Mouse (Mus musculus): ENCODE data around the gene Osbpl9. TPM values are rescaled to one million over a fixed set of nuclear protein-coding genes. Genes with fewer than 3 reads are reported as not detected.

The Osbpl9 gene
- polyA plus RNA-seq, 1 experiment from 2014 or later, result 65.8 TPM

DNA sequence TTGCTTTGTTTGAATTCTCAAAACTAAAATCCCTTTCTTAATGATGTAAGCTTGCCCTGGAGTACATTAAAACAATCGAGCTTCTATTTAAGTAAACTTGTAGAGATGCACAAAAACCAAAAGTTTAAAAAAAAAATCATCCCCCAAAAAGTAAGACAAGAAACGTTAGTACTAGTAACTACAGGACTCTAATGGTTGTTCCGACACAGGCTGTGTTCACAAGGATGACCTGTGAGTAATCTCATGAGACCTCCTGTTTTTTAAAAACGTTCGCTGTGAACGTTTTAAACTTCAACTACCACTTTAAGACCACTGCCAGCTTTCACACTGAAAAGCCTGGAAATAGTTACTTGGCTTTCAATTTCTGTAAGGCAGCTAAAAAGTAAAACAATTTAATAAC lies 85.1 kb downstream of the Osbpl9 start:
- Histone ChIP-seq H3K27ac (ENCODE audit: low read length) (no peak overlapping the region), H3K9me3 (replicated peaks; ENCODE audit: control insufficient read depth, low read length) (no peaks in the 10 kb centered on the region), H3K4me2 (ENCODE audit: low read depth, low read length) (peak overlapping the region; percentile 75), H3K4me3 (replicated peaks; ENCODE audit: low read length) (peak overlapping the region; percentile 68), H3K36me3 (ENCODE audit: control insufficient read depth, insufficient read depth, low read length) (no peaks in the 10 kb centered on the region), H3K9ac (ENCODE audit: low read length) (no peak overlapping the region; the same call in 1 of the 2 replicates), H3K27me3 (ENCODE audit: control insufficient read depth, insufficient read depth, low read length) (no peaks in the 10 kb centered on the region), H3K4me1 (ENCODE audit: control insufficient read depth, insufficient read depth, low read length) (peaks cover 18% of the 10 kb centered on the region)
- no peak for ATAC-seq (ENCODE audit: insufficient read depth, low FRiP score)
- WGBS, result 14% methylated on average over 6 of the region's 6 CpGs

GRCm38 (mm10) chr4:109116494-109116893 lies 85.6 kb downstream of the Osbpl9 start:
- Histone ChIP-seq H3K4me2 (ENCODE audit: low read depth, low read length) (peak overlapping the region; percentile 75), H3K9me3 (replicated peaks; ENCODE audit: control insufficient read depth, low read length) (no peaks in the 10 kb centered on the region), H3K4me1 (ENCODE audit: control insufficient read depth, insufficient read depth, low read length) (peaks cover 18% of the 10 kb centered on the region), H3K27ac (ENCODE audit: low read length) (no peak overlapping the region), H3K4me3 (replicated peaks; ENCODE audit: low read length) (no peak overlapping the region), H3K27me3 (ENCODE audit: control insufficient read depth, insufficient read depth, low read length) (no peaks in the 10 kb centered on the region), H3K36me3 (ENCODE audit: control insufficient read depth, insufficient read depth, low read length) (no peaks in the 10 kb centered on the region), H3K9ac (ENCODE audit: low read length) (no peak overlapping the region)
- ATAC-seq (ENCODE audit: insufficient read depth, low FRiP score), result no peak
- WGBS, result 46% methylated on average over 3 of the region's 3 CpGs

DNA sequence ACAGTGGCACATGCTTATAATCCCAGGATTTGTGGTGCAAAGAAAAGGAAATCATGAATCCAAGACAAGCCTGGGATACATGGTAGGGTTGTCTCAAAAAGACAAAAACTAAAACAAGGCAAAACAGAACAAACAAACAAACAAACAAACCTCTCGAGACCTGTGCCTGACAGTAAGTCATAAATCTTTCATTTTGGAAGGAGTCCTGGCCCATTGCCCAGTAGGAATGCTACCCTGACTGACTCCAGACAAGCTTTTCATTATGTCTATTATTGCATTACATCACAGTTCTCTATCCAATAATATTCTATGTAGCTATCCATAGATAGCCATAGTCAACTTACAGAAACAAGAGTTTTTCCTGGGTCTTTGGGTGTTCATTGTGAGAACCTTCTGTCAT lies 86.3 kb downstream of the Osbpl9 start:
- Histone ChIP-seq H3K27me3 (ENCODE audit: control insufficient read depth, insufficient read depth, low read length) (no peaks in the 10 kb centered on the region), H3K4me1 (ENCODE audit: control insufficient read depth, insufficient read depth, low read length) (peaks cover 18% of the 10 kb centered on the region), H3K36me3 (ENCODE audit: control insufficient read depth, insufficient read depth, low read length) (no peaks in the 10 kb centered on the region), H3K9ac (ENCODE audit: low read length) (no peak overlapping the region), H3K4me3 (replicated peaks; ENCODE audit: low read length) (no peak overlapping the region), H3K4me2 (ENCODE audit: low read depth, low read length) (no peak overlapping the region), H3K27ac (ENCODE audit: low read length) (no peak overlapping the region), H3K9me3 (replicated peaks; ENCODE audit: control insufficient read depth, low read length) (no peaks in the 10 kb centered on the region)
- 35% methylated on average over 1 of the region's 1 CpGs for WGBS
- no peak for ATAC-seq (ENCODE audit: insufficient read depth, low FRiP score)

DNA sequence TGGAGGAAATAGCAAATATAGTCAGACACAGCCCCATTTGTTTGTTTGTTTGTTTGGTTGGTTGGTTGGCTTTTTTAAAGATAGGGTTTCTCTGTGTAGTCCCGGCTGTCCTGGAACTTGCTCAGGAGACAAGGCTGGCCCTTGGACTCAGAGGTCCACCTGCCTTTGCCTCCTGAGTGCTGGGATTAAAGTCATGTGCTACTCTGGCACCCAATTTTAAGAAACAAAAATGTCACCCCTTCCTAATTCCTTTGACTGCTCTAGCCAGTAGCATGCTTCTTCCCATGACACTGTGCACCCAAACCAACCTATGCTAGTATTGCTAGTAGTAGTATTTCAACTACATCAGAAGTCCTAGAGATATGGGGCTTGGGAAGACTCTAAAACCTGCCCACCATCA lies 87.8 kb downstream of the Osbpl9 start:
- Histone ChIP-seq H3K4me2 (ENCODE audit: low read depth, low read length) (no peak overlapping the region), H3K27ac (ENCODE audit: low read length) (no peak overlapping the region), H3K36me3 (ENCODE audit: control insufficient read depth, insufficient read depth, low read length) (no peaks in the 10 kb centered on the region), H3K4me1 (ENCODE audit: control insufficient read depth, insufficient read depth, low read length) (peaks cover 18% of the 10 kb centered on the region), H3K9ac (ENCODE audit: low read length) (no peak overlapping the region), H3K27me3 (ENCODE audit: control insufficient read depth, insufficient read depth, low read length) (no peaks in the 10 kb centered on the region), H3K4me3 (replicated peaks; ENCODE audit: low read length) (no peak overlapping the region), H3K9me3 (replicated peaks; ENCODE audit: control insufficient read depth, low read length) (no peaks in the 10 kb centered on the region)
- WGBS, result 88% methylated on average over 1 of the region's 1 CpGs
- no peak for ATAC-seq (ENCODE audit: insufficient read depth, low FRiP score)

DNA sequence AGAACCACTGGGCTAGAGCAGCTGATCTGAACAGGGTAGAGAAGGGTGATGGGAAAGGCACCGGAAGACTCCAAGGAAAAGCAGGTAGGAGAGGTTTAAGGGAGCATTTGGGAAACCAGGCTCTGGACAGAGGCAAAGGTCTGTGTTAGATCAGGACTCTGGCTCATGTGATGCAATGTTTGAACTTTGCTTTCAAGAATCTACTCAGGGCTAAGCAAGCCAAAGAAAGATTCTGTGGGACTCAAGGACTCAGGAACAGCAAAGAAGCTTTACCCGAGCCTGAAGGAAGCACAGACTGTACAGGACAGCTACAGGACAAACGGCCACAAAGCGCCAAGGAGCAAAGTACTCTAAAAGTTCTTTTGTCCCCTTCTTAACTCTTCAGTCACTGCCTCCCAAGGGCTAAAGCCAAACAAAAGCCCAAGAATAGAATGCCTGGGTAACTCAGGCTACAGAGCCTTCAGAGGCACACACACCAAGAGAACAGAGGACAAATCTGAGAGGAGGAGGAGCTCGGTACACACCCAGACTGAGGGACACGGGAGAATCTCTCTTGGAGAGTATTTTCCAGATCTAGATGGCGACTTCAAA lies 89.1 kb downstream of the Osbpl9 start:
- no peak overlapping the region for H3K4me2 ChIP-seq (ENCODE audit: low read depth, low read length)

GRCm38 (mm10) chr4:109110978-109111377 lies 91.1 kb downstream of the Osbpl9 start:
- no peak overlapping the region for H3K4me3 ChIP-seq (replicated peaks; ENCODE audit: low read length)
- H3K27ac ChIP-seq (ENCODE audit: low read length), result no peak overlapping the region
- no peaks in the 10 kb centered on the region for H3K9me3 ChIP-seq (replicated peaks; ENCODE audit: control insufficient read depth, low read length)
- H3K36me3 ChIP-seq (ENCODE audit: control insufficient read depth, insufficient read depth, low read length), result no peaks in the 10 kb centered on the region
- no peak for ATAC-seq (ENCODE audit: insufficient read depth, low FRiP score)
- H3K4me1 ChIP-seq (ENCODE audit: control insufficient read depth, insufficient read depth, low read length), result peaks cover 16% of the 10 kb centered on the region
- H3K27me3 ChIP-seq (ENCODE audit: control insufficient read depth, insufficient read depth, low read length), result no peaks in the 10 kb centered on the region
- 75% methylated on average over 2 of the region's 2 CpGs for WGBS
- no peak overlapping the region for H3K4me2 ChIP-seq (ENCODE audit: low read depth, low read length)
- H3K9ac ChIP-seq (ENCODE audit: low read length), result no peak overlapping the region

More for the DNA sequence above, 89.1 kb downstream of the Osbpl9 start:
- 57% methylated on average over 7 of the region's 7 CpGs for WGBS
- no peaks in the 10 kb centered on the region for H3K9me3 ChIP-seq (replicated peaks; ENCODE audit: control insufficient read depth, low read length)
- no peak overlapping the region for H3K4me3 ChIP-seq (replicated peaks; ENCODE audit: low read length)
- no peaks in the 10 kb centered on the region for H3K27me3 ChIP-seq (ENCODE audit: control insufficient read depth, insufficient read depth, low read length)
- H3K4me1 ChIP-seq (ENCODE audit: control insufficient read depth, insufficient read depth, low read length), result peaks cover 15% of the 10 kb centered on the region
- H3K27ac ChIP-seq (ENCODE audit: low read length), result no peak overlapping the region
- no peaks in the 10 kb centered on the region for H3K36me3 ChIP-seq (ENCODE audit: control insufficient read depth, insufficient read depth, low read length)
- no peak; the same call in 1 of the 2 replicates for ATAC-seq (ENCODE audit: insufficient read depth, low FRiP score)
- H3K9ac ChIP-seq (ENCODE audit: low read length), result no peak overlapping the region

DNA sequence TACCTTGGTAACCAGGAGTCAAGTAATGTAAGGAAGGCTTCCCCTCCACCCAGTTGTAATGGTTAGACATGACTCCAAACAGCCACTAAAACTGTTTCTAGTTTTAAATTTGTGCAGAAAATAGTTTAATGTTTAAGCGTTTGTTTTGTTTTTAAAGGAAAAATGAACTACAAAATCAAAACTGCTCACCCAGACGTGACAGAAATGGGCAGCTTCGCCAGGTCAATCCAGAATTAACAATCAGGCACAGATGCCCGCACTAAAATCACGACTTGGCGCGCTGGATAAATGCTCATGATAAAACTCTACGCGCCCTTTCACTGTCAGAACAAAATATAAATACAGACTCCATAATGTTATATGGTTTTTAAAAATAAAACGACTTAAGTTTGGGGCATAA lies 92.4 kb downstream of the Osbpl9 start:
- WGBS, result 85% methylated on average over 10 of the region's 10 CpGs
- Histone ChIP-seq H3K9me3 (replicated peaks; ENCODE audit: control insufficient read depth, low read length) (no peaks in the 10 kb centered on the region), H3K27ac (ENCODE audit: low read length) (no peak overlapping the region), H3K4me3 (replicated peaks; ENCODE audit: low read length) (no peak overlapping the region), H3K9ac (ENCODE audit: low read length) (no peak overlapping the region), H3K4me1 (ENCODE audit: control insufficient read depth, insufficient read depth, low read length) (peaks cover 10% of the 10 kb centered on the region; the same call in 1 of the 2 replicates), H3K27me3 (ENCODE audit: control insufficient read depth, insufficient read depth, low read length) (no peaks in the 10 kb centered on the region), H3K4me2 (ENCODE audit: low read depth, low read length) (no peak overlapping the region), H3K36me3 (ENCODE audit: control insufficient read depth, insufficient read depth, low read length) (no peaks in the 10 kb centered on the region)
- no peak for ATAC-seq (ENCODE audit: insufficient read depth, low FRiP score)

- no peaks in the 10 kb centered on the region for H3K36me3 ChIP-seq (ENCODE audit: control insufficient read depth, insufficient read depth, low read length)
- no peak overlapping the region for H3K27ac ChIP-seq (ENCODE audit: low read length)
- H3K9ac ChIP-seq (ENCODE audit: low read length), result no peak overlapping the region
- 78% methylated on average over 6 of the region's 6 CpGs for WGBS
- H3K9me3 ChIP-seq (replicated peaks; ENCODE audit: control insufficient read depth, low read length), result no peaks in the 10 kb centered on the region
- no peaks in the 10 kb centered on the region for H3K27me3 ChIP-seq (ENCODE audit: control insufficient read depth, insufficient read depth, low read length)
- no peak overlapping the region for H3K4me2 ChIP-seq (ENCODE audit: low read depth, low read length)
- ATAC-seq (ENCODE audit: insufficient read depth, low FRiP score), result no peak
- no peak overlapping the region for H3K4me3 ChIP-seq (replicated peaks; ENCODE audit: low read length)
- H3K4me1 ChIP-seq (ENCODE audit: control insufficient read depth, insufficient read depth, low read length), result peaks cover 10% of the 10 kb centered on the region; the same call in 1 of the 2 replicates
Measured at GRCm38 (mm10) chr4:109109012-109109411, 93.1 kb downstream of the Osbpl9 start.

DNA sequence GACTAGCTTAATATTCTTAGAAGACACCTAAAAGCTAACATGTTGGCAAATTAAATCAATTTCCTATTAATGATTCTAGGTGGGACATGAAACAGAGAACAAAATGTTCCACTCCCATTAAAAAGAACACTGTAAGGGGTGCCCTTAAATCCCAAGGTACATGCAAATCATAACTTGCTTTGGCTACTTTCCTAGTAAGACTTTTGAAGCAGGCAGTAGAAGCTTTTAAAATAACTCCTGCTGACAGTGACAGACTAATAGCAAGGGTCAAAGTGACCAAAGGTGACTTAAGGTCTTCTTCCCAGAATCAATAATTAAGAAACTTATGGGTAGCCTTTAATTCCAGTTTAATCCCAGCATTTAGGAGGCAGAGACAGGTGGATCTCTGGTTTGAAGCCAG lies 95.5 kb downstream of the Osbpl9 start:
- H3K27ac ChIP-seq (ENCODE audit: low read length), result no peak overlapping the region
- H3K9me3 ChIP-seq (replicated peaks; ENCODE audit: control insufficient read depth, low read length), result no peaks in the 10 kb centered on the region
- peaks cover 6% of the 10 kb centered on the region; the same call in 1 of the 2 replicates for H3K4me1 ChIP-seq (ENCODE audit: control insufficient read depth, insufficient read depth, low read length)
- H3K4me2 ChIP-seq (ENCODE audit: low read depth, low read length), result no peak overlapping the region
- ATAC-seq (ENCODE audit: insufficient read depth, low FRiP score), result no peak
- H3K4me3 ChIP-seq (replicated peaks; ENCODE audit: low read length), result no peak overlapping the region
- H3K36me3 ChIP-seq (ENCODE audit: control insufficient read depth, insufficient read depth, low read length), result no peaks in the 10 kb centered on the region
- no peaks in the 10 kb centered on the region for H3K27me3 ChIP-seq (ENCODE audit: control insufficient read depth, insufficient read depth, low read length)
- no peak overlapping the region for H3K9ac ChIP-seq (ENCODE audit: low read length)
